Mouse (Mus musculus) embryonic facial prominence, embryonic 13.5 days (tissue): Measurements from ENCODE around the gene Vmn1r80. TPM values are rescaled to one million over a fixed set of nuclear protein-coding genes. Genes with fewer than 3 reads are reported as not detected.
"Not testable (repeated sequence)": the region's sequence is repeated elsewhere in the genome, so short reads cannot be mapped to it uniquely, and the experiment has no call there.

Experiments
- ATAC-seq: fragments of 200-750 bp; cut with Nextera tagmentation; 2 replicates; pipeline ENCODE4 v1.8.0; 2017; ENCODE audit warnings: low read depth; ENCODE audit not compliant: insufficient number of reproducible peaks, insufficient read depth, low FRiP score, low TSS enrichment
- H3K27ac ChIP-seq: fragments of 300-500 bp; sonication (generic); 2 replicates; pipeline ENCODE4 v1.5.1; 2015; ENCODE audit warnings: moderate library complexity, mild to moderate bottlenecking, inconsistent platforms
- H3K27me3 ChIP-seq: fragments of 300-500 bp; sonication (generic); 2 replicates; pipeline ENCODE4 v1.6.1; 2015; ENCODE audit warnings: mild to moderate bottlenecking, inconsistent platforms
- H3K36me3 ChIP-seq: fragments of 300-500 bp; sonication (generic); 2 replicates; pipeline ENCODE4 v1.6.1; 2015; ENCODE audit warnings: mild to moderate bottlenecking, inconsistent platforms
- H3K4me1 ChIP-seq: fragments of 300-500 bp; sonication (generic); 2 replicates; pipeline ENCODE4 v1.6.1; 2015; ENCODE audit warnings: inconsistent platforms
- H3K4me2 ChIP-seq: fragments of 300-500 bp; sonication (generic); 2 replicates; pipeline ENCODE4 v1.6.1; 2015; ENCODE audit warnings: moderate library complexity, mild to moderate bottlenecking, inconsistent platforms
- H3K4me3 ChIP-seq: fragments of 300-500 bp; sonication (generic); 2 replicates; pipeline ENCODE4 v1.5.1; 2015; ENCODE audit warnings: mild to moderate bottlenecking, inconsistent platforms
- H3K9ac ChIP-seq: fragments of 300-500 bp; sonication (generic); 2 replicates; pipeline ENCODE4 v1.6.1; 2015; ENCODE audit warnings: mild to moderate bottlenecking, inconsistent platforms
- H3K9me3 ChIP-seq: fragments of 300-500 bp; sonication (generic); 2 replicates; pipeline ENCODE4 v1.6.1; 2016; ENCODE audit warnings: inconsistent platforms
- WGBS: fragments of 180-500 bp; shearing (Covaris S2); methylation state at CpG from one replicate; pipeline ENCODE4 v1.1.7; 2015; ENCODE audit warnings: mixed read lengths; 5-methylcytosine and 5-hydroxymethylcytosine counted together
- polyA plus RNA-seq: library from polyadenylated mRNA; unstranded; fragments of >200 nt; fragmentation: Nextera tagmentation; extraction: Ambion mirVana; gene quantifications from 2 replicates; pipeline ENCODE4 v1.2.1, GENCODE M21; 2015

The Vmn1r80 gene
- polyA plus RNA-seq: not detected in 2 replicates

- H3K4me3 ChIP-seq: no peak within 1 kb of the TSS
- H3K4me1 ChIP-seq: no peaks in the 10 kb centered on the region
- WGBS: 89% methylated on average over 1 of the region's 1 CpGs
- no peak within 1 kb of the TSS for H3K27ac ChIP-seq
- H3K4me2 ChIP-seq: no peak within 1 kb of the TSS
- H3K27me3 ChIP-seq: no peaks in the 10 kb centered on the region
- H3K9me3 ChIP-seq: 0 out of 2 replicates have a peak, but pooled peaks cover 3% of the 10 kb centered on the region
- ATAC-seq: no peak
- no peaks in the 10 kb centered on the region for H3K36me3 ChIP-seq
- H3K9ac ChIP-seq: no peak within 1 kb of the TSS
Observed at GRCm38 (mm10) chr7:12188986-12189385, at the start of gene Vmn1r80. TSS of gene Vmn1r80 (plus strand) at chr7:12189286.

GRCm38 (mm10) chr7:12149957-12150356, 39.1 kb upstream of the Vmn1r80 start, which contains the start of gene Vmn1r78:
TSS of gene Vmn1r78 (plus strand) at chr7:12150257.
- H3K27me3 ChIP-seq: no peaks in the 10 kb centered on the region
- no peak within 1 kb of the TSS for H3K9ac ChIP-seq
- H3K4me2 ChIP-seq: no peak within 1 kb of the TSS
- WGBS: 55% methylated on average over 2 of the region's 2 CpGs
- no peak for ATAC-seq
- no peak within 1 kb of the TSS for H3K27ac ChIP-seq
- peaks cover 16% of the 10 kb centered on the region for H3K9me3 ChIP-seq
- no peak within 1 kb of the TSS for H3K4me3 ChIP-seq
- no peaks in the 10 kb centered on the region for H3K4me1 ChIP-seq
- no peaks in the 10 kb centered on the region for H3K36me3 ChIP-seq

GRCm38 (mm10) chr7:12156463-12156862, 32.6 kb upstream of the Vmn1r80 start:
- H3K27ac ChIP-seq, H3K27me3 ChIP-seq, ATAC-seq, H3K9ac ChIP-seq, H3K4me2 ChIP-seq, H3K4me1 ChIP-seq, H3K36me3 ChIP-seq, H3K9me3 ChIP-seq, H3K4me3 ChIP-seq: not testable (repeated sequence)
- 55% methylated on average over 1 of the region's 1 CpGs for WGBS

GRCm38 (mm10) chr7:12170979-12171378, 18.1 kb upstream of the Vmn1r80 start, which contains the start of gene Vmn1r79:
TSS of gene Vmn1r79 (plus strand) at chr7:12171279.
- not testable (repeated sequence) for H3K4me1 ChIP-seq, H3K4me2 ChIP-seq, H3K27ac ChIP-seq, H3K9ac ChIP-seq, H3K36me3 ChIP-seq, ATAC-seq, H3K9me3 ChIP-seq, H3K27me3 ChIP-seq, H3K4me3 ChIP-seq

- not testable (repeated sequence) for ATAC-seq, H3K27ac ChIP-seq
- 58% methylated on average over 2 of the region's 2 CpGs for WGBS
Observed at GRCm38 (mm10) chr7:12172926-12173325, 16.2 kb upstream of the Vmn1r80 start.

GRCm38 (mm10) chr7:12204141-12204540, 15.1 kb downstream of the Vmn1r80 start:
- no peak overlapping the region for H3K9ac ChIP-seq
- peaks cover 4% of the 10 kb centered on the region for H3K9me3 ChIP-seq
- no peak overlapping the region for H3K4me3 ChIP-seq
- no peaks in the 10 kb centered on the region for H3K36me3 ChIP-seq
- WGBS: 57% methylated on average over 2 of the region's 2 CpGs
- H3K4me1 ChIP-seq: no peaks in the 10 kb centered on the region
- no peak for ATAC-seq
- no peaks in the 10 kb centered on the region for H3K27me3 ChIP-seq
- no peak overlapping the region for H3K4me2 ChIP-seq
- H3K27ac ChIP-seq: no peak overlapping the region

More at GRCm38 (mm10) chr7:12172926-12173325, 16.2 kb upstream of the Vmn1r80 start:
- not testable (repeated sequence) for H3K9ac ChIP-seq, H3K36me3 ChIP-seq, H3K4me3 ChIP-seq, H3K9me3 ChIP-seq, H3K27me3 ChIP-seq, H3K4me2 ChIP-seq, H3K4me1 ChIP-seq

Other genes with a start within 250 kb of the Vmn1r80 start
- not detected in 2 replicates for gene Vmn1r77, start 152.5 kb upstream of the Vmn1r80 start, polyA plus RNA-seq
- gene Vmn1r78, start 39.0 kb upstream of the Vmn1r80 start, polyA plus RNA-seq: not detected in 2 replicates
- gene Vmn1r79, start 18.0 kb upstream of the Vmn1r80 start, polyA plus RNA-seq: not detected in 2 replicates
- not detected in 2 replicates for gene Vmn1r81, start 79.0 kb downstream of the Vmn1r80 start, polyA plus RNA-seq
- not detected in 2 replicates for gene Vmn1r82, start 111.1 kb downstream of the Vmn1r80 start, polyA plus RNA-seq
- gene Vmn1r83, start 140.2 kb downstream of the Vmn1r80 start, polyA plus RNA-seq: not detected in 2 replicates
- not detected in 2 replicates for gene Vmn1r84, start 180.0 kb downstream of the Vmn1r80 start, polyA plus RNA-seq
- 5.5 and 5.8 TPM in 2 replicates for gene Zfp551, start 233.5 kb downstream of the Vmn1r80 start, polyA plus RNA-seq